Mouse (Mus musculus) layer of hippocampus, adult 9-10 months (tissue): ENCODE data around the gene Olfr1122.
"Not testable (repeated sequence)": the region's sequence is repeated elsewhere in the genome, so short reads cannot be mapped to it uniquely, and the experiment has no call there.

Experiments
- DNase-seq: peaks from one replicate; pipeline ENCODE4 v3.0.0; 2022; ENCODE audit warnings: low spot score

The Olfr1122 gene

DNA sequence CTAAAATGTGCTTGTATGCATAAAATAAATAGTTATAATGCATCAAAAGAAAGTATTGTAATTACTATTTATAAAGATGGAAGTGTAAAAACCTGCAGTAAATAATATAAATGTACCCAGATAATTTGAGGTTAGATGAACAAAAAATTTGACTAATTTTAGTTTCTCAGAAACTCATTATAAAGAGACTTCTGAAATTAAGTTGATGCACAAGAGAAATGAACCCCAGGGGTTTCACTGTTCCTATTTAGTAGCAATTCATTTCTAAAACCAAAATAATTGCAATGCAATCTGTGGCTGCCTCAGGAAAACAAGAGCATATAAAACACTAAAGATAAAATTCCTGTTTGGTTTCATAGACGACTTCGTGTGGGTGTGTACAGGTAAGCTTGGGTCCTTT, at the start of gene Olfr1122:
TSS of gene Olfr1122 (plus strand) at position 301 of the 400 bp plus-strand sequence.
- DNase-seq, result no peak

DNA sequence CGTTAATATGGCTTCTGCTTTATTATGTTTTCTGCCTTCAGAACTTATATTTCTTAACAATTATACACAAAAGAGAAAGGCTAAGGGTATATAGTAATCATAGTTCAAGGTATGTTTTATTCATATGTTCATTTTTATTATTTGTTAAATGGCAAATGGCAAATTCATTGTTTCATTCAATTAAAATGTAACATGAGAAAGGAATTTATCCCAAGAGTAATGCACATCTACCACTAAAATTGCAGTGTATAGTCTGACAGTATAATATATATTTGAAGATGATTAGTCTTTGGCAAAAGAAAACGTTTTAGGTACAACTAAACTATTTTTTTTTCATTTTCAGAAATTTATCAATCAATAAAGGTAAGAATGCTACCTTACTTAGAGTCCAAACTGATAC, 31.1 kb upstream of the Olfr1122 start, which contains the start of gene Olfr1120:
TSS of gene Olfr1120 (plus strand) at position 301 of the 400 bp plus-strand sequence.
- no peak for DNase-seq

DNA sequence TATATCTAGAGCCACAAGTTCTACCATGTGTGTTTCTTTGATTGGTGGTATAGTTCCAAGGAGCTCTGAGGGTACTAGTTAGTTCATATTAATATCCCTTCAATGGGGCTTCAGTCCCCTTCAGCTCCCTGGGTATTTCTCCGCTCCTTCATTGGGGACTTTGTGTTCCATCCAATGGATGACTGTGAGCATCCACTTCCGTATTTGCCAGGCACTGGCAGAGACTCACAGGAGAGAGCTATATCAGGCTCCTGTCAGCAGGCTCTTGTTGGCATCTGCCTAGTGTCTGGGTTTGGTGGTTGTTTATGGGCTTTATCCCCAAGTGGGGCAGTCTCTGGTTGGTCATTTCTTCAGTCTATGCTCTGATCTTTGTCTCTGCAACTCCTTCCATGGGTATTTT, 25.5 kb upstream of the Olfr1122 start:
- not testable (repeated sequence) for DNase-seq

DNA sequence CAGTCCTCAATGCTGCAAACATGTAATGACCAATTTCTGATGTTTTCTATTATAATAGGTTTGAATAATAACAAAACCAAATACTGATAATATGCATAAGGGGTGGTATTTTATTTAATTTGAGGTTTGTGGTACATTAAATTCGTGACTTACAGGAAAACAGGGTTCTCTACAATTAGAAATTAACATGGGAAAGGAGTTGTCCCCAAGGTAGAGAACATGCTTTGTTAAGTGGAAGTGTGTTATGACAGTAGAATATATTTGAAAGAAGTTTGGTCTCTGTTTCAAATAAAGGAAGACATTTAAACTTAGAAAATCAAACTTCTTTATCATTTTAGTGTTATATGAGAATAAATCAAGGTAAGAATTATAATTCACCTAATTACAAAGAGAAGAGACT, 16.1 kb upstream of the Olfr1122 start, which contains the start of gene Olfr1121:
TSS of gene Olfr1121 (plus strand) at position 301 of the 400 bp plus-strand sequence.
- DNase-seq, result no peak

DNA sequence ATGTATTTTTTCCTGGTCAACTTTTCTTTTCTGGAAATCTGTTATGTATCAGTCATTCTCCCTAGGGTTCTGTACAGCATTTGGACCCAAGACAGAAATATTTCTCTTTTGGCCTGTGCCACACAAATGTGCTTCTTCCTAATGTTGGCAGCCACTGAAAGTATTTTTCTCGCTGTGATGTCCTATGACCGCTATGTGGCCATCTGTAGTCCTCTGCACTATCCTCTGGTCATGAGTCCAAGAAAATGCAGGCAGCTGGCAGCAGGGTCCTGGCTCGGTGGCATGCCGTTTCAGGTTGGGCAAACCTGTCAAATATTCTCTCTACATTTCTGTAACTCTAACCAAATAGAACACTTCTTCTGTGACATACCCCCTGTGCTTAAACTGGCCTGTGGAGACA, 13.9 kb upstream of the Olfr1122 start:
- no peak for DNase-seq

DNA sequence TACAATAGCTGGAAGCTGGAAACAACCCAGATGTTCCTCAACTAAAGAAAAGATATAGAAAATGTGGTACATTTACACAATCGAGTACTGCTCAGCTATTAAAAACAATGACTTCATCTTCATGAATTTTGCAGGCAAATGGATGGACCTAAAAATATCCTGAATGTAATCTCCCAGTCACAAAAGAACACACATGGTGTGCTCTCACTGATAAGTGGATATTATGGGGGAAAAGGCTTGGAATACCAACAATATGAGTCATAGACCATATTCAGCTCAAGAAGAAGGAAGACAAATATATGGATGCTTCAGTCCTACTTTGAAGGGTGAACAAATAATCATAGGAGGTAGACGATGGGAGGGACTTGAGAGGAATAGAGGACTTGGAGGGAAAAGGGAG, 1.7 kb upstream of the Olfr1122 start:
- DNase-seq, result no peak

DNA sequence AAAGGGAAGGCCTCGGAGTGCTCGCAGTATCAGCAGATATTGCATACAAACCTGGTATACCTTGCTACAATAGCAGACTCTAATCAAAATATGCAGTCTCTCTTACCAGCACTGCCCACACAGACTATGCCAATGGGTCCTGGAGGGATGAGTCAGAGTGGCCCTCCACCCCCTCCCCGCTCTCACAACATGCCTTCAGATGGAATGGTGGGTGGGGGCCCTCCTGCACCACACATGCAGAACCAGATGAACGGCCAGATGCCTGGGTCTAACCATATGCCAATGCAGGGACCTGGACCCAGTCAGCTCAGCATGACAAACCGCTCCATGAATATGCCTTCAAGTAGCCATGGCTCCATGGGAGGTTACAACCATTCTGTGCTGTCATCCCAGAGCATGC, 8.0 kb downstream of the Olfr1122 start:
- DNase-seq, result not testable (repeated sequence)

DNA sequence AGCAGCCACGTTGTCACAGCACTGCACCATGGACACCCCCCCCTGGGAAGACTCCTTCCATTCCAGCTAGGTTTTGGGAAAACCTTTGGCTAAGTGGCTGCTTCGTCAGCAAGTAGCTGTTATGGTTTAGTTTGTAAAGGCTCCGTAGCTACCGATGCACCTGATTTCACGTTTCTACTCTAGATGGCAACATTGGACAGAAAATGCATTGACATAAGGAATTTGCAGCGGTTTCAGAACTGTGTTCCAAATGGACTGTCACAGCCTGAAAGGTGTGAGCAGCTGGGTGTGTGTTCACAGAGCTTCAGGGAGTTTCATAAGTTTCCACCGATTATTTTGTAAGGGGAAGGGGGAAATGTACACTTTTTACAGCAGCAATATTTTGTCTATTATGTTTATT, 9.0 kb downstream of the Olfr1122 start:
- DNase-seq, result not testable (repeated sequence)

DNA sequence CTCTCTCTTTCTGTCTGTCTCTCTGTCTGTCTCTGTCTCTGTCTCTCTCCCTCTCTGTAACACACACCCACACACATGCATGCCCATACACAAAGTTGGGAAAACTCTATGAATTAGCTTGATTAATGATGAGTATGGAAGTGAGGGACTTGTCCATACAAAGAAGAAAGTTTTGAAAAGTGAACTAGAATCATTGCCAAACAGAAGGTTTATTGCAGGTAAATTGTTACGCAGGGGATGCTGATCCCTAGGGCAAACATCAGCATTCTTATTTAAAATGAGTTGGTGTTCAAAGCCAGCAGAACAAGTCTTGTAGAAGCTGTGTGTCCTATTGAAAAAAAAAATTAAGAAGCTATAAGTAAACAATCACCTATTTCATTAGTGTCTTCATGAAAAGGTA, 30.7 kb downstream of the Olfr1122 start, which contains the start of gene Olfr1123:
TSS of gene Olfr1123 (plus strand) at position 301 of the 400 bp plus-strand sequence.
- no peak for DNase-seq

DNA sequence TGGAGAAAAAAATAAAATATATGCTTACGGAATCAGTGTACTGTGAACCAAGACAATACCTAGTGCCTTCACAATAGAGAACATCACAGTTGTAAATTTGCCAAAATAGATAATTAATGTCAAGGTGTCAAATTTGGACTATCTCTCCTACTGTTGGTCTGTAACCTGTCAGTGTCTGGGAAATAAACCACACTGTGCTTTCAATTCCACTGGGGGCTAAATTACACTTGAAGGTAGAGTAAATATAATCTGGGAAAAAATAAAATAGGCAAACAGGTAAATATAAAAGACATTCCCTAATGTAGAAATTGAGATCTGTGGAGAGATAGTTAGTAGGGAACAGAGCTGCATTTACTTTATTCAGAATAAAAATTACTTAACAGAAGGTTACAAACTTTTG, 44.3 kb downstream of the Olfr1122 start, which contains the start of gene Olfr1124:
TSS of gene Olfr1124 (plus strand) at position 301 of the 400 bp plus-strand sequence.
- DNase-seq, result no peak

DNA sequence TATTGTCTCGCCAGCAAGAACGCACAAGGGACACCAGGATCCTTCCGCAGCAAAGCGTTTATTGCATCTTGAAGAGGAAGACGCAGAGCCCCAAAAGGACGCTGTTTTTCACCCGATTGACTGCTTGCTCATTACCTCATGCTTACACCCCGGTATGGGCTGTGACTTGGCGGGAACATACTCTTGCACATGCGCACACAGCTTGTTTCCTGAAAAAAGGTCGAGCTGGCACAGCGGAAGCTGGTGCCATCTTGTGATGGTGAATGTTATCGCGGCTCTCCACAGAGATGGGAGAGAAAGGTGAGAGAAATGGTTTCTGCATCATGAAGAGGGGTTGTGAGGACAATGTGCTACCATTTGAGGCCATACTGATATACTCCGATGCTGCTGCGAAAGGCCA, 52.1 kb downstream of the Olfr1122 start:
- no peak for DNase-seq
